Mouse (Mus musculus): Measurements from ENCODE around the gene Doc2g.

DNA sequence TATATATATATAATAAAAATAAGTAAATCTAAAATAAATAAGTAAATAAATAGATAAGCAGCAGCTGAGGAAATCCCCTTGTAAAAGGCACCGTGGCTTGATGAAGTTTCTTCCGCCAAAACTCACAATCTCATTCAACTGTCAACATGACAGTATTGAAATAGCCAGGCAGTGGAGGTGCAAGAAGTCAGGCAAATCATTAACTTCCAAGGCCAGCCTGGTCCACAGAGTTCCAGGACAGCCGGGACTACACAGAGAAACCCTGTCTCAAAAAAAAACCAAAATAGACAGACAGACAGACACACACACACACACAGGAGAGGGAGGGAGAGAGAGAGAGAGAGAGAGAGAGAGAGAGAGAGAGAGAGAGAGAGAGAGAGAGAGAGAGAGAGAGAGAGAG, 30.2 kb downstream of the Doc2g start:
- TF ChIP-seq TAL1 (IDR thresholded peaks at IDR 0.05; ENCODE audit: low read length) (no peak), GATA1 (IDR thresholded peaks at IDR 0.05; ENCODE audit: low read length) (no peak)

Measured in erythroblast, embryonic 14.5 days (primary cell).